Mouse (Mus musculus) erythroblast, embryonic 14.5 days (primary cell): ENCODE results near the gene Olfm3.

Source experiments
- GATA1 ChIP-seq: IDR thresholded peaks from 2 replicates; pipeline ENCODE4 v1.6.1; 2012; ENCODE audit warnings: low read length, inconsistent platforms, mixed read lengths
- TAL1 ChIP-seq: IDR thresholded peaks from 3 replicates; pipeline ENCODE4 v1.6.1; 2012; ENCODE audit warnings: low read length, inconsistent platforms, mixed read lengths

- TF ChIP-seq TAL1: no peak
- no peak for TF ChIP-seq GATA1
Measured at GRCm38 (mm10) chr3:115027560-115027959, 123.7 kb downstream of the Olfm3 start.
